Mouse (Mus musculus) c-Kit-positive CD71-positive TER-119-negative erythroid progenitor cells, embryonic 14.5 days (primary cell): ENCODE data around the gene Ppp1r14b.
A peak's percentile ranks its signal among the peaks of the same experiment; 100 is the strongest.

ENCODE experiments used
- DNase-seq: peaks from one replicate; pipeline ENCODE4 v3.0.0-alpha.2; 2013; ENCODE audit warnings: low read depth

The Ppp1r14b gene

DNA sequence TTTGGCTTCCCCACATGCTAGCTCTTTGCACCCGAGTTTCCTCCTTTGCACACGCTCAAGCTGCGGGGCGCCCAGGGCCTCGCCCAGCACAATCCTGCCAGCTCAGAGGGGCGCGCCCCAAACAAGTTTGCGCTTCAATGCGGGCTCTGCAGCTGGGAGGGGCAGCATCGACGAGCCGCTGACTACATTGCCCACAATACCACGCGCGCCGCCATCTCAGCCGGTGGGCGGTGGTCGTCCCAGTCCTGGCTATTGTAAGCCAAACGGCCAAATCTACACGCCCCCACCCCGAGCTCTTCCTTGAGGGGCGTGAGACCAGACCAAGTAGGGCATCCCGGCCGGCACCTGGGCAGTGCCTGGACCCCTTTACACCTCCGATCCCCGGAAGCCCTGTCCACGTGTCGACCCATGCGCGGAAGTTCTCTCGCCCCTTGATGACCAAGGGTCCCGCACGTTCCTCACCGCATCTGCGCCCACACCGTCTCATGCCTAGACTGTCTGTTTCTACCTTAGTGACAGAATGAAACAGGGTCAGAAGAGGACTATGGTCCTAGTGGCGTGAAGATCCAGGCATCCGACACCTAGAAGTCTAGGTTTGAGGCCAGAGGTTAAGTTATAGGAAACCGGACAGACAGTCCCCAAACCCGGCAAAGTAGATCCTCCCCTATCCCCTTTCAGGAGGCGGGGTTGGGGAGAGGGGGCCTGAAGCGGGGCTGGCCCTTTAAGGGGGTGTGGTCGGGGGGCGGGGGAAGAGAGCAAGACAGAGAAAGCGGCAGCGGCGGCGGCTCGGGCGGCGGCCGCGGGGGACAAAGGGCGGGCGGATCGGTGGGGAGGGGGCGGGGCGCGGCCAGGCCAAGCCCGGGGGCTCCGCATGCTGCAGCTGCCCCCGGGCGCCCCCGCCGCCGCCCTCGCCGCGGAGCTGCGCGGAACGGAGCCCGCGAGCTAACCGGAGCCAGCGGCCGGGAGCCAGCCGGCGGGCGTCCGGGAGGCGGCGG lies at the start of gene Ppp1r14b:
Gene Ppp1r14b, plus strand, starts transcription at position 758 of the 995 bp plus-strand sequence.
- peak; percentile 91 for DNase-seq

DNA sequence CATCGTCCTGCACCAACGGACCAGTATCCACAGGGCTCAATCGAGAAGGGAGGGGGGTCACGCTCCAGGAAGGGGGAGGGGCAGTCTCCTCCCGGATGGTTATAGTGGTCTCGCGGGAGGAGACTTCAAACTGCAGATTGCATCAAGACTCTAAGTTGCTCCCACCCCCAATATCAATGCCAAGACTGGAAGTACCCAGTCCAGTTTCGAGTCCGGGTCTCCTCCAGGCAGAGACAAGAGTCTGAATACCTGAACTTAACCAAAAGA lies 49.5 kb upstream of the Ppp1r14b start, which contains the start of gene Catsperz:
Gene Catsperz, minus strand, starts transcription at position 74 of the 267 bp plus-strand sequence.
- no peak for DNase-seq

DNA sequence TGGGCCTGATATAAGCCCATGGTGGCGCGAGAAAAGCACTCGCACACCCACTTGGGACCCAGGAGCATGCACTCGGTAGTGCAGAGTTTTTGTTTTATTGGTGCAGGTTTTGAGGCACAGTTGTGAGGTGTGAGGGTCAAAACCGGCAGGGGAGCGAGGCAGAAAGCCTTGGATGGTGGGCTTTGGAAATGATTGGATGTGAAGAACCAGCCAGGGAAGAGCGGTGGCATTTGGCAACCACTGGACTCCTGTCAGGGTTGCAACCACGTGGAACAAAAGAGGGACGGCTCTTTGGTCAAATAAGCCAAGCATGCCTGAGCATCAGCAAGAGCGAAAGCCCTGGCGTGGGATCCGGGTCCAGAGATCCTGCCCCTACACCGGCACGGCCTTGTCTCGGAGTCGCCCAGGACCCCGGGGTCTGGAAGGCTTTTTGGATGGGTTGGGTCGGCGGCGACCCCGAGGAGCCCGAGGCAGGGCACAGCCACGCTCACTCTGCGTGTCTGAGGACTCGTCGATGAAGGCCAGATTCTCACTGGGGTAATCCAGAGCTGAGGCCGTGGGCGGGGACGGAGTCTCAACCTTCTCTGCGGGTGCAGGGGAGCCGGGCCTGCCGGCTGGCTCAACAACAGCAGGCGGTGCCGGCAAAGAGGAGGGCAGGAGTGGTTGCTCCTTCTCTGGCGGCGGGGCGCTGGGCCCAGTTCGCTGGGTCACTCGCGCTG lies 49.0 kb upstream of the Ppp1r14b start:
- DNase-seq: no peak

DNA sequence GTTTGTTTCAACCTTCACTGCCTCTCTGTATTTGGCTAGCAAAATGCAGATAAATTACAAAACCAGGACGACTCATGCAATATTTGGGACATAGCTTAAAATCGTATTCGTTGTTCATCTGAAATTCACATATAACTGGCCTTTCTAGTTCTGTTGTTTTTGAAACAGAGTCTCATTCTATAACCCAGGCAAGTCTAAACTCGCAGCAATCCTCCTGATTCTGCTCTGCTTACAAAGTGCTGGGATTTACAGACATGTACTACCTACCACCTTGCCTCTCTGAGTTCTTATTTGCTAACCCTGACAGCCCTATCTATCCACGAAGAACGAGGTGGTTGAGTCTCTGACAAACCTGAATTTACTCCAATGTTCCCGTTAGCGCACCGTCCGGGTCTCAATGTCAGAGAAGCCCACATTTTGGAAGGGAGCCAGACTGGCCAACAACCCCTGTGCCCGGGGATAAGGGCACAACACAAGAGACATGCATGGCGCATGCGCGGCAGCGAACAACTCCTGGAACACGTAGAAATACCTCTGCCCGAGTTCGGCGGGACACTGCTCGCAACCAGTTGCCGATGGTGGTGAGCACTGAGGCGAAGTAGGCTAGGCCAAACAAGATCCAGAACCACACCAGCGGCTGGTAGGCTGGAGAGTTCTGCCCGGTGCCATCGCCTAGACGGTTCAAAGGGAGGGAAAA lies 48.1 kb upstream of the Ppp1r14b start:
- DNase-seq: no peak

DNA sequence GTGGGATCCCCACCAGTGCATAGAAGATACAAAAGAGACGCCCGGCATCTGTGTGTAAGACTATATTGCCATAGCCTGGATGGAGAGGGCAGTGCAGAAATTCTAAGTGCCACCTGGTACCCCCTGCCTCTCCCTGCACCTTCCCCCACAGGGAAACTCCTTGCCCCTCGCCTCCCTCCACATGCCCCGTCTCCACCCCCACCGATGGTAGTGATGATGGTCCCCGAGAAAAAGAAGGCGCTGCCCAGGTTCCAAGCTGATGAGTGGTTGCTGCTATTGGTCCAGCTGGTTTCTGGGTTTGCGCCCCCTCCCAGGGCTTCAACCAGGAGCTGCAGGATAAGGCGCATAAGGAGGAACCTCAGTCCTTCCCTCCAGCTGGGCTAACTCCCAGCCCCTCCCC lies 46.7 kb upstream of the Ppp1r14b start:
- no peak for DNase-seq

DNA sequence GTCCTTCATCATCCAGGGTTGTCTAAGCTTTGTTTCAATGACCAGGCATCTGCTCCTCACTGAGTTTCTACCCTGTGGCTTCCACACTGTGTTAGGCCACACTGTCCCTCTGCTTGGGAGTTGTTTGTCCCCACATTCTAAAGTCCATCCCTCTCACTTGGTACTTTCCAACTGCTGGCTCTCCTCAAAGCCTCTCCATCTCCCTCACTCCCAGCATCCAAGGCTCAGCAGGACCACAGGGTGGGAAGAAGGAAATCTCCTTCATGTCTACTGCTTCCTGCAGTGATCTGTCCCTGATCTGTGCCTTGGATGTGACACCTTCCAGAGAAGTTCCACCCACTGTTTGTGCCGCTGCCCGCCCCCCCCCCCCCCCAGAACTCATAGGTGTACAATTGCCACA lies 43.8 kb upstream of the Ppp1r14b start:
- no peak for DNase-seq

DNA sequence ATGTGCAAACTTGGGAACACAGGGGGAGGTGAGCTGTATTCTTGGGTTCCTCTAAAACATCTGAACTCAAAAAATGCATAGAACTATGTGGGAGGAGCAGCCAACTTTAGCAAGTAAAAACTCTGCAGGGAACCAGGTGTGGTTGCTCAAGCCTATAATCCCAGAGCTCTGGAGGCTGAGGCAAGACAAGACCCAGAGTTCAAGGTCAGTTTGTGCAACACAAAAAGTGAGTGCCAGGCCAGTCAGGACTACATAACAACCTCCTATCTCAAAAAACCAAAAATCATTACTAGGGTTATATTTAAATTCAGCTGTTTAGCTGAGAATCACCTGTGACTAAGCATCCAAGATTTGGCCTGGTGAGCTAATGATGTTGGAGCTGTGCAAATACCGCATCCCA lies 42.8 kb upstream of the Ppp1r14b start:
- no peak for DNase-seq

DNA sequence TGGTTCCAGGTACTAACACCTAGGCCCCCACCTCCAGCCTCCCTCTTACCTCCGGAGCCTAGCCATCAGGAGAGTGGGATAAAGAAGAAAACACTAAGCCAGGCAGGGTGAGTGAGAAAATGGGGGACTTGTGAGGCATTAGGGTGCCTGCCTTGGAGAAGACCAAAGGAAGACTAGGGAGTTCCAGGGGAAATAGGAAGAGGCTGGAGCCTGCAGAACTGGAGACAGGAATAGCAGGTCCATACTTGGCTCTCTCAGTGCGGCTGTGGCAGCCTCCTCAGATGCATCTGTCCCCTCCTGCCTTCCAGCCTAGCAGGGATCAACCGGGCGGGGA lies 41.7 kb upstream of the Ppp1r14b start:
- DNase-seq: no peak

DNA sequence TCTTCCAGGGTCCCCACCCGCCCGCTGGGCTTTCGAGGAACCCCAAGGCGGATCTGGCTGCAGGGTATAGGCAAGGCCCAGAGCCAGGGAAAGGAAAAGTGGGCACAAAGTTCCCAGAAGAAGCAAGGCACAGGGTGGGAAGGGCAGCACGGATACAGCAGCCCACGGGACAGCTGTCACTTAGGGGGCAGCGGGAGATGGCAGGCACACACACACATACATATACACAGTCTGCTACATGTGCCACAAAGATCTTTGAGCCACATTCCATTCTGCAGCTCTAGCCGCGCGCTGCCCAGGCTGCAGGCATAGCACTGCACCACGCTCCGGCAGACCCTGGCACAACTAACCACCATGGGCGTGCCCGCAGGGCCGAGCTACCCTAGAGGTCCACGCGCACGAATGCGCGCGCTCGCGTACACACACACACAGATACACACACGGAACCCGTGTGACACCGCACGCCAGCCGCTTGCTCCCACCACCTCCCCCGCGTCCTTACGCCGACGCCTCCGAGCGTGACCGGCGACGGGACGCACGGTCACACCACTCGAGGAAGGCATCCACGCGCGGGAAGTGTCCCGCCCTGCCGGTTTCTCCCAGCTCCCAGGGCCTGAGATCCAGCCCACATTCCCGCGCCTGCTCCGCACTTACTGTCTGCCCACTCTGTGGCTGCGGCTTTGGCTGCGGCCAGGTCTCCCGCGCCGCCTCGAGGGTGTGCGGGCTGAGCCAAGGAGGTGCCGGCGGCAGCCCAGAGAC lies 41.2 kb upstream of the Ppp1r14b start:
- no peak for DNase-seq

DNA sequence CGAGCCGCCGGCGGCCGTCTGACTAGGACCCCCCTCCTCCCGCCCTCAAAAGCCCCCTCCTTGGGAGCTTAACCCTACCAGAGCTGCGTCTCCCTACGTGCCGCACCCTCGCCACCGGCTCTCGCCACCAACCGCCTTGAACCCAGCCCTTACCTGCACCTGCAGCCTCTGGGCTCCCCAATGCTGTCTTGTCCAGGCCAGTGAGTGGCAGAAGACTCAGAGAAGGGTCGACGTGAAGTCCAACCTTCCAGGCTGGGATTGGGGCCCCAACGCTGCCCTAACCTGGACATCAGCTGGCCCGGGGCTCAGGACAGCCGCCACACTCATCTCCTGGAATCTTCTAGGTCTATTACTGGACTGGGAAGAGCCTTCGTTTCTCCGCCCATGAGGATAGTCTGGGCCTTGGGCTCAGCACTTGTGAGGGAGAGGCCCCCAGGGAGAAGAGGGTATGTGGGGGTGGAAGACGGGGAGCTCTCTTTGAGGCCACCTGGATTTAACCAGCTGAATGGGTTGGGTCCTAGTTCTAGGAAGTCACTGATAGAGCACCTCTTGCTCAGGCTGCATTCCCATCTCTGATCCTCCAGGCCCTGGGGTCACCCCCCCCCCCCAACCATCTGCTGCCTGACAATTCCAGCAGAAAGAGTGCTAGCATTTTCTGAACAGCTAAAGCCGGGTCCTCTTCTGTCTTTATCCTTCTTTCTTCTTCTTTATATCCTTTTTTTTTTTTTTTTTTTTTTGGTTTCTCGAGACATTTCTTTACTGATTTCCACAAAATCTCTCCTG lies 40.4 kb upstream of the Ppp1r14b start, which contains the start of gene Kcnk4:
Gene Kcnk4, minus strand, starts transcription at position 321 of the 783 bp plus-strand sequence.
- DNase-seq: no peak

DNA sequence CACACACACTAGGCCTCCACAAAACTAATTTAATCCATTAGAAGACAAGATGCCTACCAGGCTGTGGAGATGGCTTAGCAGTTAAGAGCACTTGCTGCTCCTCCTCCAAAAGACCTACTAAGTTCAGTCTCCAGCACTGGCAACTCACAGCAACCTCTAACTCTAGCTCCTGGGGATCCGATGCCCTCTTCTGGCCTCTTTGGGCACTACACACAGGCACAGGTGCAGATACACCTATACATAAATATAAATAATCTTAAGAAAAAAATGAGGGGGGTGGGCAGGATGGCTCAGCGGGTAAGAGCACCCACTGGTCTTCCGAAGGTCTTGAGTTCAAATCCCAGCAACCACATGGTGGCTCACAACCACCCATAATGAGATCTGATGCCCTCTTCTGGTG lies 38.5 kb upstream of the Ppp1r14b start:
- no peak for DNase-seq

DNA sequence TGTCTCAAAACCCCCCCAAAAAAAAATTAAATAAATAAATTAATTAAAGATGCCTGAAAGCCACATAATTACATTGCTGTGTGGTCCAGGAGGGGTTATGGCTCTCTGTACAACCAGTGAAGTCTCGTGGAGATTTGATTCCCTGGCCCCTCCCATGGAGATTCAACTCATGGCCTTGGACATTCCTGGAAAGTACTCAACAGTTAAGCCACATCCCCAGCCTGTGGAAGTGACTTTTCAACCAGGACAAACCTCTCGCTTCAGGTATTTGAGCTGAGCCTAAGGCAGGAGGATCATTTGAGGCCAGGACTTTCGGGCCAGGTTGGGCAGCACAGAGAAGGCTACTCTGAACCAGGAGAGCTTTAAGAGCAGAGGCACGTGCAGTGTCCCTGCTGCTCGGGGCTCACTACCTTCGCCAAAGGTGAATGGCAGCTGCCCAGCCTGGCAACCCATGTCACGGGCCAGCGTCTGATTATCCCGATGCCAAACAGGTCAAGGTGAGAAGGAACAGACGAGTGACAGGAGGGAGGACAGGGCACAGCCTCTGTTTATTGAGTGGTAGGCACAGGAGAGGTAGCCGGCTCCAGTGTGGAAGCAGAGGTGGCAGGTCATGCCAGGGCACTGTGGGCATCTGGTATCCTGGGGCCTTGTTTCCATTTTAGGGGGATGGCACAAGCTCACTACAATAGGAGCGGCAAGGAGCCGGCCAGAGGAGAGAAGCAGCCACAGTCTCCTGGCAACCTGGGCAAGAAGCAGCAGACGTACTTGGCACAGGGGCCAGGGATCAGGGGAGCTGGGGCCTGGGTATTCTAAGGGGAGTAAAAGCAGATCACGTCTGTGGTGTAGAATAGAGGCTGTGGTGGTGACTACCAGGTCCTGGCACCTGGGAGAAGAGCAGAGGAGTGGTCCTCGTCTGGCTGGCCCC lies 37.0 kb upstream of the Ppp1r14b start:
- no peak for DNase-seq

DNA sequence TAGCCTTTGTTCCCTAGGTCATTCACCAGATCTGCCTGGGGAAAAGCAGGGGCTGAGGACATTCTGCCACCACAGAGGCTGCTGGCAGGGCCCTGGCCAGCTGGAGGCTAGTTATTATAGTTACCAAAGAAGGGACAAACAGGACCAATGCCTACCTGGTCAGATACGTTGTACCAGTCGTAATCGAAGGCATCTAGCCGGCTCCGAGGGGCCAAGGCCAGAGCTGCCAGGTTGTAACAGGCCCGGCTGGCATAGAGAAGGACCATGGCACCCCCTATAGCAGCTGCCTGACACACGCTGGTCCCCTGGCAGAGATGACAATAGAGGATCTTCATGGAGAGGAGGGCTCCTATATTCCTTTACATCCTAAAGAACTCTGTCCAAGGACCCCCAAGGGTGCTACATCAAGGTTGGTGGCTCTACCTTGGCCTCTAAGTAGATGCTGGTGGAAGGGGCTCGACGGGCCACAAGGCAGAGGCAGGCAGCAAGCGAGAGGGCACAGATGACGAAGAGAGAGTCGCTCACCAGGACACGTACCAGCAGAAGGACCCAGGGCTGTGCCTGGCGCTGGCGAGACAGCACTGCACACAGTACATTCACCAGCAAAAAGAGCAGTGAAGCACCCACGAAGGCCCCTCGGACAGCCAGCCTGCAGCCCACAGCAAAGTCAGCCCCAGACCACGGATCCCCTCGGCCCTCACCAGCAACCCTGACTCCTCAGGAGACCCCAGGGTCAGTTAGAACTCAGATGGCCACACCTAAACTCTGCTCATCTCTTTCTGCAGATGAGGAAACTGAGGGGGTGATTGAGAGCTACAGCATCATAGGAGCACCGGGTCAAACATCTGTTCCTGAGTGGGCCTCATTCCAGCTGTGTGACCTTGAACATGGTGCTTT lies 35.4 kb upstream of the Ppp1r14b start:
- no peak for DNase-seq

DNA sequence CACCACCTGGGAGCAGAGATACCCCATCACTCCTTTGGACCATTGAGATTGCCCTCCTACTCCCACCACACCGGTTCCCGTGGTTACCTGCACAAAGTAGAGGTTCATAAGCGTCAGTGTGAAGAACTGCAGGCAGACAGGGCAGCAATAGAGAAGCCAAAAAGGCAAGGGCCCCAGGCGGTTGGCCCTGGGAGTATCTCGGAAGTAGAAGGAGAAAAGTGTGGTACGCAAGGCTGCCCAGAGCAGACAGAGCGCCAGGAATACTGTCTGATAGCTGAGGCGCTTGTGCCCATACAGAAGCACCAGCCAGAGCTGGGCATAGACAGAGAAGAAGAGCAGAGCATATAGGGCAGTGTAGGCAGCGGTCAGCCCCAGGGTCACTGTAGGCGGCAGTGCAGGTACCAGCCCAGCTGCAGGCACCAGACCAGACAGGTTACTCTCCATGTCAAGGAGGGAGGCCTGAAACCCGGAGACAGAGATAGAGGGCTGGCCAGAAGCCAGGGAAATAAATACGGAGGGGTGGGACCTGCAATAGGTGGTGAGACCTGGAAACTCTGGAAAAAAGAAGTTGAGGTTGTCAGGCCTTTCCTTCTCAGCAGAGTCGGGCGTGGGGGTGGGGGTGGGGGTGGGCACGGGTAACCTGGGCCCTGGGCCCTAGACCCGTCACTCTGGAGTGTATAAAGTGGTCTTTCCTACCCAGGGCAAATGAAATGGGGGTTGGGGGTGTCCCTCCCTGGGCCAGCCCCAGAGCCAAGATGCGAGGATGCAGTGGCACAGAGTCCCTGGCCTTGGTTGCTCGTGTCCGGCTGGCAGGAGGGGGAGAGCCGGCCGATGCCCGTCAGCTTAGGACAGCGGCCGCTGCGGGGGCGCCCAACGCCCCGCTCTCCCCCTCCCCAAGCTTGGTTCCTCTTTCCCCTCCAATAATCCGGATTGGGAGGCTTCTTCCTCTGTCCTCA lies 34.1 kb upstream of the Ppp1r14b start:
- DNase-seq: no peak

DNA sequence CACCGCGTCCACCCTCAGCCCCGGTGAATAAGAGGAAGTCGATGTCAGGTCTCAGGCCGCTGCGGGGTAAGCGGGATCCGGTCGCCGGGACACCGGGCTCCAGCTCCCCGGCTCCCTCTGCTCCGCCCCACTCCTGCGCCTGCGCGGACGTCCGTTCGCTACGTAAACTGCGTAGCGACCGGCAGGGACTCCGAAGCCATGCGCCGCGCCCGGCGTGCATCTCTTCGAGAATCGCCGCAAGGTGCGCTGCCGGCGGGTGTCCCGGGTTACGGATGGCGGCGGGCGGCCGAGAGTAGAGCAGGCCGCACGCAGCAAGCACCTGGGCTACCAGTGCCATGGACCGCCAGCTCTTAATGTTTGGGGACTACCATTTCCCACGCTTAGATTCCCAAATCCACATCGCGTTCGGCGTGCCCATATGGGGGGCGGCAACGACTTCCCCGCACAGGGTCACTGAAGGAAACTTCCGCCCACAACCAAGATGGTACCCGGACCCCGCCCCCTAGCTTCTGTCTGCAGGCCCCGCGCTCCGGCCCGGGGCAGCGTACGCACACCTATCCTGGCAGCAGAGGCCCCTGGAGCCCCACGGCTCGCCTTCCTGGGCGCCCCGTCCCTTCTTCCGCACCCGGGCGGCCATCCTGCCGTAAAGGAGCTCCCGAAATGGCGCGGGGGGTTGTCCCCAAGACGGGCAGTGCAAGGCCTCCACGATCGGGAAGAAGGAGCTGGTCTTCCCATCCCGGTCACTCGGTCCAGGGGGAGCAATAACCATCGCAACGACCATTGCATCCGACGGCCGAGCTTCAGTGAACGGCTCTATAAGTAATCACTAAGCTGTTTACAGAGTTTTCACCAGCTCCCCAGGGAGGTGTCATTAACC lies 33.2 kb upstream of the Ppp1r14b start, which contains the start of gene Bad:
Gene Bad, plus strand, starts transcription at position 490 of the 877 bp plus-strand sequence.
- peak; percentile 90 for DNase-seq

DNA sequence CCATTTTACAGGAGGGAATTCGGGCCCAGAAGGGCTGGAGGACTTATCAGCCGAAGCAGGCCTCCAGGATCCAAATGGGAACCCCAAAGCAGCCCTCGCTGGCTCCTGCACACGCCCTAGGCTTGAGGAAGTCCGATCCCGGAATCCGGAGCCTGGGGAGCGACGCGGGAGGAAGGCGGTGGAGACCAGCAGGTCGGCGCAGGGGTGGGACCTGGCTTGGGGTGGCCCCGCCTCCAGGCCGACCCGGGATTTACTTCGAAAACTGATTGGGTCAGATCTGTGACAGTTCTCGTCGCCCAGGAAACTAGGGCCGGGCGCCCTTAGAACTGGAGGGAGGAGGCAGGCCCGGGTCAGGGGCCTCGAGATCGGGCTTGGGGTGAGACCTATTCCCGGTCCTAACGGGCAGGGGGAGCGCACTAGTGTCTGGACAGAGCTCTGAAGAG lies 32.5 kb upstream of the Ppp1r14b start, which contains the start of gene Gpr137:
Gene Gpr137, minus strand, starts transcription at position 232 of the 443 bp plus-strand sequence.
- DNase-seq: peak; percentile 89
